Mouse (Mus musculus): ENCODE measurements around the gene Sdc1.

DNA sequence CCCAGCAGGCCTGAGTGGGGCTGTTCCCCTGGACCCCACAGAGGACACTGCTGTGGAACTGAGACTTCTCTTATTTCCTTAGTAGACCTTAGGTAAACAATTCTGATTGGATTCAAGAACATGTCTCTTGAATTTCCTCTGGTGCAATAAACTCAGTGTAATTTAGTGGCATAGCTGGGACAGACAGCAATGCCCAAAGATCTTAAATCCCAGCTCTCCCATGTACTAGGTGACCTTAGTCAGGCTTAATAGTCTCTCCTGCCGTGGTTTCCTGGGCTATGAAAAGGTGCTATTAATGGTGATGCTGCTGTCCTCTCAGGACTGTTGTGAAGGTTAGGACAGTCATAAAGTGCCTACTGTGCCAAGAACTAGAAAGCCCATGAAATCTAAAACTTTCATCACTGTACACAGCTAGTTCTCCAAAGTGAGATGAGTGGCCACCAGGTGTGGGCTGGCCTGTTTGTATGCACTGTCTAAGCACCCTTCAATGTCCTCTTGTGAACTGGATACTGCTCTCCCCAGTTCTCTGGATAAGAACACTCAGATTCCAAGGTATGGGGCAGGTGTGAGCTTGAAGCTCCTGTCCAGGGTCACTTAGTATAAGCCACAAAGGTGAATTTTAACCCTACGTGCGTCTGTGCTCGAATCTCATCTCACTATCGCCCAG lies 40.9 kb downstream of the Sdc1 start:
- no peak for TF ChIP-seq CTCF (IDR thresholded peaks at IDR 0.05; ENCODE audit: low read depth)
- TF ChIP-seq EP300 (IDR thresholded peaks at IDR 0.05; ENCODE audit: low read depth): no peak
